Mouse (Mus musculus) midbrain, postnatal 0 days (tissue): ENCODE results near the gene Abhd5. TPM values are rescaled to one million over a fixed set of nuclear protein-coding genes. Genes with fewer than 3 reads are reported as not detected.
A peak's percentile ranks its signal among the peaks of the same experiment; 100 is the strongest.

ENCODE experiments used
- ATAC-seq: fragments of 200-750 bp; cut with Nextera tagmentation; 2 replicates; pipeline ENCODE4 v1.8.0; 2017; ENCODE audit warnings: moderate number of reproducible peaks, mild to moderate bottlenecking, moderate TSS enrichment, moderate library complexity; ENCODE audit not compliant: low FRiP score
- DNase-seq: peaks from one replicate; pipeline ENCODE4 v3.0.0-alpha.2; 2015; ENCODE audit warnings: low spot score
- H3K27ac ChIP-seq: fragments of 300-500 bp; sonication (generic); 2 replicates; pipeline ENCODE4 v1.5.1; 2014; ENCODE audit warnings: low read depth, mild to moderate bottlenecking, low read length, mixed read lengths
- H3K27me3 ChIP-seq: fragments of 300-500 bp; sonication (generic); 2 replicates; pipeline ENCODE4 v1.6.1; 2014; ENCODE audit warnings: low read length, control low read depth, mixed read lengths; ENCODE audit not compliant: insufficient read depth
- H3K36me3 ChIP-seq: fragments of 300-500 bp; sonication (generic); 2 replicates; pipeline ENCODE4 v1.6.1; 2014; ENCODE audit warnings: low read length, control low read depth, mixed read lengths; ENCODE audit not compliant: insufficient read depth
- H3K4me1 ChIP-seq: fragments of 300-500 bp; sonication (generic); 2 replicates; pipeline ENCODE4 v1.6.1; 2014; ENCODE audit warnings: mild to moderate bottlenecking, control low read depth, antibody characterized with exemption, low read length, mixed read lengths; ENCODE audit not compliant: insufficient read depth
- H3K4me2 ChIP-seq: fragments of 300-500 bp; sonication (generic); 2 replicates; pipeline ENCODE4 v1.6.1; 2014; ENCODE audit warnings: low read depth, mild to moderate bottlenecking, low read length, mixed read lengths; ENCODE audit not compliant: poor library complexity, severe bottlenecking
- H3K4me3 ChIP-seq: fragments of 300-500 bp; sonication (generic); 2 replicates; pipeline ENCODE4 v1.5.1; 2014; ENCODE audit warnings: low read depth, mild to moderate bottlenecking, low read length, moderate library complexity
- H3K9ac ChIP-seq: fragments of 300-500 bp; sonication (generic); replicated peaks from 2 replicates; pipeline ENCODE4 v1.6.1; 2014; ENCODE audit warnings: mild to moderate bottlenecking, low read length, moderate library complexity, mixed read lengths; ENCODE audit not compliant: poor library complexity, severe bottlenecking
- H3K9me3 ChIP-seq: fragments of 300-500 bp; sonication (generic); 2 replicates; pipeline ENCODE4 v1.6.1; 2016; ENCODE audit warnings: low read length, control low read depth
- CTCF ChIP-seq: IDR thresholded peaks from 2 replicates; pipeline ENCODE4 v1.5.1; 2016; ENCODE audit warnings: antibody characterized with exemption, mild to moderate bottlenecking
- WGBS: fragments of 180-500 bp; shearing (Covaris S2); extraction: QIAGEN DNeasy Blood & Tissue Kit; methylation state at CpG from one replicate; pipeline ENCODE4 v1.1.7; 2014; 5-methylcytosine and 5-hydroxymethylcytosine counted together
- polyA plus RNA-seq: library from polyadenylated mRNA; unstranded; fragments of >200 nt; fragmentation: Nextera tagmentation; extraction: Ambion mirVana; gene quantifications from 2 replicates; pipeline ENCODE4 v1.2.1, GENCODE M21; 2015
- total RNA-seq: library from RNA; depleted of rRNA; stranded (reverse); fragments of >200 nt; gene quantifications from 2 replicates; pipeline ENCODE4 v1.2.3, GENCODE M21; 2014; rRNA removed

The Abhd5 gene
- total RNA-seq (32.7 and 52.2 TPM in 2 replicates), polyA plus RNA-seq (24.3 and 25.0 TPM in 2 replicates)

GRCm38 (mm10) chr9:122351303-122352024 is at the start of gene Abhd5:
Abhd5 (plus strand) TSS chr9:122351608.
- Histone ChIP-seq H3K4me2 (peak within 1 kb of the TSS; percentile 65), H3K9ac (peak within 1 kb of the TSS; percentile 71), H3K4me1 (no peaks in the 10 kb centered on the region), H3K27me3 (no peaks in the 10 kb centered on the region), H3K27ac (peak within 1 kb of the TSS; percentile 67), H3K4me3 (peak within 1 kb of the TSS; percentile 64), H3K36me3 (no peaks in the 10 kb centered on the region), H3K9me3 (no peaks in the 10 kb centered on the region)
- WGBS = 1% methylated on average over 67 of the region's 84 CpGs
- peak; percentile 67 for TF ChIP-seq CTCF
- peak; percentile 97 for DNase-seq
- ATAC-seq = peak; percentile 97

GRCm38 (mm10) chr9:122305302-122305701 is 46.1 kb upstream of the Abhd5 start:
- Histone ChIP-seq H3K4me1 (no peaks in the 10 kb centered on the region), H3K36me3 (no peaks in the 10 kb centered on the region), H3K4me3 (no peak overlapping the region), H3K27me3 (no peaks in the 10 kb centered on the region), H3K27ac (no peak overlapping the region), H3K4me2 (no peak overlapping the region), H3K9me3 (no peaks in the 10 kb centered on the region), H3K9ac (no peak overlapping the region)
- DNase-seq (no peak), ATAC-seq (no peak)
- WGBS = 76% methylated on average over 3 of the region's 3 CpGs
- TF ChIP-seq CTCF = no peak

GRCm38 (mm10) chr9:122309013-122309980 is 42.1 kb upstream of the Abhd5 start:
- no peak overlapping the region for H3K27ac ChIP-seq
- 80% methylated on average over 14 of the region's 14 CpGs for WGBS

GRCm38 (mm10) chr9:122310613-122311049 is 40.8 kb upstream of the Abhd5 start:
- 0 out of 2 replicates have a peak overlapping the region, but pooled peaks have one; percentile 52 for H3K9ac ChIP-seq
- 2% methylated on average over 18 of the region's 19 CpGs for WGBS
- H3K27ac ChIP-seq = no peak overlapping the region

More at GRCm38 (mm10) chr9:122309013-122309980, 42.1 kb upstream of the Abhd5 start:
- TF ChIP-seq CTCF = no peak
- DNase-seq (no peak), ATAC-seq (no peak)
- Histone ChIP-seq H3K27me3 (no peaks in the 10 kb centered on the region), H3K36me3 (no peaks in the 10 kb centered on the region), H3K4me2 (no peak overlapping the region), H3K9me3 (no peaks in the 10 kb centered on the region), H3K4me1 (no peaks in the 10 kb centered on the region), H3K4me3 (no peak overlapping the region), H3K9ac (no peak overlapping the region)

GRCm38 (mm10) chr9:122311051-122311760 is 40.2 kb upstream of the Abhd5 start:
- no peak for DNase-seq
- peak overlapping the region; percentile 57 for H3K4me2 ChIP-seq
- H3K36me3 ChIP-seq = no peaks in the 10 kb centered on the region
- 0 out of 2 replicates have a peak overlapping the region, but pooled peaks have one; percentile 7 for H3K27ac ChIP-seq
- no peak for ATAC-seq
- H3K4me3 ChIP-seq = peak overlapping the region; percentile 32; the same call in 1 of the 2 replicates
- no peaks in the 10 kb centered on the region for H3K27me3 ChIP-seq
- no peak overlapping the region for H3K9ac ChIP-seq
- WGBS = 75% methylated on average over 7 of the region's 7 CpGs
- no peak for TF ChIP-seq CTCF
- H3K9me3 ChIP-seq = no peaks in the 10 kb centered on the region
- no peaks in the 10 kb centered on the region for H3K4me1 ChIP-seq

More at GRCm38 (mm10) chr9:122310613-122311049, 40.8 kb upstream of the Abhd5 start:
- peak; percentile 91 for DNase-seq
- no peaks in the 10 kb centered on the region for H3K9me3 ChIP-seq
- H3K36me3 ChIP-seq = no peaks in the 10 kb centered on the region
- peak; percentile 90 for ATAC-seq
- H3K4me3 ChIP-seq = peak overlapping the region; percentile 32
- no peaks in the 10 kb centered on the region for H3K27me3 ChIP-seq
- peak overlapping the region; percentile 57 for H3K4me2 ChIP-seq
- no peaks in the 10 kb centered on the region for H3K4me1 ChIP-seq
- peak; percentile 99 for TF ChIP-seq CTCF
